Mouse (Mus musculus) right cerebral cortex, postnatal 36 days (tissue): ENCODE data around the gene Itsn1.

Experiments used
- DNase-seq, 2 experiments: peaks; one replicate each; pipeline ENCODE4 v3.0.0; 2022; ENCODE audit warnings: low spot score in 2 of 2, mixed read lengths in 1 of 2

Itsn1 gene

GRCm38 (mm10) chr16:91729066-91729482 is at the start of gene Itsn1:
Itsn1 (plus strand) TSS chr16:91729281.
- peak; percentile 96 to 97 for DNase-seq

DNA sequence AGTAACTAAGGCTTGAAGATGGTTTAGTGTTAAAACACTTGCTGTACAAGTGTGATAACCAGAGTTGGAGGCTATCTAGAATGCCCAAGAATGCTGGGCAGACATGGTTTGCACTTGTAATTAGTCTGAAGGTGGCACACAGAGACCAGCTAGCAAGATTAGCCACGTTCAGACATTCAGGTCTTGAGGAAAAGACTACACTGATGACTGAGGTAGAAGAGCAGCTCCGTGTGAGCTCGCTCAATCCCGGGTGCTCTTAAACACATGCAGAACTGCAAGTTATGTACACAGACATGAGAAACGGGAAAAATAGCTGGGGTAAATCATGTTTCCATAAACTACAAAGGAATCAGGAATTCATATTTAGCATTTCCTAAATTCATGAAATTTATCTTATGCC is 48.4 kb upstream of the Itsn1 start:
- no peak for DNase-seq

- no peak for DNase-seq
Measured at GRCm38 (mm10) chr16:91685526-91685925, 43.6 kb upstream of the Itsn1 start.

GRCm38 (mm10) chr16:91686369-91686768 is 42.7 kb upstream of the Itsn1 start:
- no peak for DNase-seq

GRCm38 (mm10) chr16:91688023-91688618 is 41.0 kb upstream of the Itsn1 start:
- DNase-seq, result no peak

GRCm38 (mm10) chr16:91688619-91689334 is 40.3 kb upstream of the Itsn1 start, which contains the start of gene Donson:
Donson (minus strand) TSS chr16:91688770.
- peak; percentile 90 to 92 for DNase-seq

GRCm38 (mm10) chr16:91689791-91690190 is 39.3 kb upstream of the Itsn1 start:
- no peak for DNase-seq

- DNase-seq, result peak in 1 of 2 experiments; percentile 44
Measured at GRCm38 (mm10) chr16:91694455-91695084, 34.5 kb upstream of the Itsn1 start.

- no peak for DNase-seq
Measured at GRCm38 (mm10) chr16:91695108-91695755, 33.8 kb upstream of the Itsn1 start.

DNA sequence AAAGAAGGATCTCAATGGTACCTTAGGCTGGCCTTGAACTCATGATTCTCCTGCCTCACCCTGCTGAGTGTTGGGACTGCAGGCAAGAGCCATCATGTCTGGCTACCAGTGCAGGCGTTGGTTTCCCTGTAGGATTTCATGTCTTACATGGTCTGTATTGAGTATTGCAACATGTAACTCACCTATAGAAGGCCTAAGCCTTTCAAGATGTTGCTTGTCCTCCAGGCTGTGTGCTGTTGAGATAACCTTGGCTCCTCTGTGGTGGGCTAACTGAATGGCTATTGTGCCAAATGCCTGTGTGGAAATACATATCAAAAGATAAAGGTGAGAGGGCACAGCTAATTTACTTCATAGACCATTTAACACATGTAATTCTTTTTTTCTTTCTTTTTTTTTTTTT is 30.1 kb upstream of the Itsn1 start:
- no peak for DNase-seq

GRCm38 (mm10) chr16:91701908-91702307 is 27.2 kb upstream of the Itsn1 start:
- DNase-seq, result no peak

- DNase-seq, result no peak
Measured at GRCm38 (mm10) chr16:91702771-91703188, 26.3 kb upstream of the Itsn1 start.

DNA sequence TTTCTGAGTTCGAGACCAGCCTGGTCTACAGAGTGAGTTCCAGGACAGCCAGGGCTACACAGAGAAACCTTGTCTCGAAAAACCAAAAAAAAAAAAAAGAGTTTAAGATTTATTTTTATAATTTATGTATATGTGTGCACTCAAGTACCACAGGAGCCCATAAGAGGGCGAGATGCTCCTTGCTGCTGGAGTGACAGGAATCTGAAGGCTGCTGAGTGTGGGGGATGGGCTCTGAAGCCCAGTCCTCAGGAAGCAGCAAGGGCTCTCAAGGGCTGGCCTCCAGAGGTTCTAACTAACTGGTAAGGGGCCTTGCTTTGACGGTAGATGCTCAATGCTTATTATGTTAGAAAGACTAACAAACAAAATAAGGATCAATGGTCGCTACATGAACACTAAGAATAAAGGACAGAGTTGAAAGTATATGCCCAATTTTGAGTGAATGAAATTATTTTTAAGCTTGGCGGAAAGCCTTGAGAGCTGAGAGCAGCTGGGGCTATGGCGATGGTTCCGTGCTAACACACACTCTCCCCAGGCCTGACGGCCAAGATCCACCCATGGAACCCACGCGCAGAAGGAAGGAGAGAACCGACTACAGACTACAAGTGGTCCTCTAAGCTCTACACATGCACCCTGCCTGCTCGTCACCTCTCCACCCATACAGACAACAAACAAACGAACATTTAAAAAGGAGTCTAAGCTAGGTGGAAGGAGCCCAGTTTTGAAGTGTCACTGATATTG is 24.3 kb upstream of the Itsn1 start:
- peak in 1 of 2 experiments; percentile 38 for DNase-seq

GRCm38 (mm10) chr16:91710241-91710640 is 18.8 kb upstream of the Itsn1 start:
- no peak for DNase-seq

DNA sequence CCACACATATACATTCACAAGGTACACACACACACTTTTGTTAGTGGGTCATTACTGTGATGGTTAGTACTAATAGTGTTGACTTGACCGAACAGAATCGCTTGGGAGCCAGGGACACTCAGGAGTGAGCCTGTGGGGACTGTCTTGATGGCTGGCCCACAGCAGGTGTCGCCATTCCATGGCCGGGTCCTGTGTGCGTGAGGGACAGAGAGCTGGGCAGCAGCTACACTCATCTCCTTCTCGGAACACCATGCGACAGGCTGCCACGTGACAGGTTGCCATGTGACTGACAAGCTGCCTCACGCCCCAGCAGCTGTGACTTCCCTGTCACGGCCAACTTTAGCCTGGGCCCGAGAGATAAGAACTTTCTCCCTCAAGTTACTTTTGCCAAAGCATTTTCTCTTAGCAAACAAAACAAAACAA is 12.1 kb upstream of the Itsn1 start:
- DNase-seq, result no peak

DNA sequence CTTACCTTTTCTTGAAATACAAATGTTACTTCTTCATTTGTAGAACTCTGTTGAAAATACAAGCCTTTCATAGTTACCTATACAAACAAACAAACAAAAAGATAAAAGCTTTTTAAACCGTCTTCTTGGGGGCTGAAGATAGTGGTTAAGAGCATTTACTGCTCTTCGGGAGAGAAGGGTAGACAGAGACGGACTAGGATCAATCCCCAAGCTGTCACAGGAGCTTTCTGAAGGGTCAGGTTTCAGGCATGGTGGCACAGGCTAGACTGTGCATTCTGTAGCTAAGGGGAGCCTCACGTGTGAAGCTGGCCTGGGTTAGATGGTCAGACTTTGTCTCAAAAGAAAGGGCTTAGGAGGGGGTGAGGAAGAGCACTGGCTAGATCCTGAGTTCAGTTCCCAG is 11.7 kb upstream of the Itsn1 start:
- DNase-seq, result no peak

- no peak for DNase-seq
Measured at GRCm38 (mm10) chr16:91724247-91724646, 4.8 kb upstream of the Itsn1 start.

- DNase-seq, result no peak
Measured at GRCm38 (mm10) chr16:91727433-91727832, 1.6 kb upstream of the Itsn1 start.

DNA sequence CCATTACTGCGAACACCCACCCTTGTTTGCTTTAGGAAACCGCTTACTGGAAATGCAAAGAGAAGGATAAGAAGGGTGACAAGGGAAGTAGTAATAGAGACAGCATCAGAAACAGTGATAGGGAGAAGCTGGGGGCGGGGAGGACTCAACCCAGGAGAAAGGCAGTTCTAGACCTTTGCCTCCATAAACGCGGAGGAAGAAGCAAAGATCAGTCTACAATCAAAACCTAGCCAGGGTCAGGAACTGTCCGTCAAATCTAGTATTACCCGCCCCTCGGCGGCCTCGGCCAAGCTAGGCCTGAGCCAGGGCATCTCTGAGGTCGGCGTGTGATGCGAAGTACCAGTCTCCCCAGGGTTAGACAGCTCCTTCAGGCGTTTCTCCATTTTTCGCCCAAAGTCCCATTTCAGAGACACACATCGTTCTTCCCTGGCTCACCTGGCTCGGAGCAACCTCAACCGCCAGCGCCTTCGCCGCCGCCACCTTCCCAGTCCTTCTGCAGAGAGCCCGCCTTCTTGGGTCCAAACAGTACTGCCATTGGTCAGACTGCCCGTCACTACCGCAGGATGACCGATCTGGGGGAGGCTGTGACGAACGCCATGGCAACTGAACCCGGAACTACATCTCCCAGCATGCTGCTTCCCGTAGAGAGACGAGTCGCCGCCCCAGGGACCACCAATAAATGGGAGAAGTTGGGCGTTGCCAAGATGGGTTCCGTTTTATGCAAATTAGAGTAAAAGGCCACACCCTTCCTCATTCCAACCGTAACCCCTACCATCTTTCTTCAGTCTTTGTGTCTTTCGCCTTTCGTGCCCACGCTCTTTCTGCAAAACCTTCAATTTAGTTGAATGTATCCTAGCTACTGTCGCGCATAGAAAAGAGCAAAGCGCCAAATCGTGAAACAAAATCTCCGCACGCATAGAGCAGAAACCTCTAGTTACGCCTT is 687 bp upstream of the Itsn1 start, which contains the start of gene Cryzl1:
Cryzl1 (minus strand) TSS at position 853 of the 943 bp plus-strand sequence.
- DNase-seq, result peak; percentile 98 to 99

DNA sequence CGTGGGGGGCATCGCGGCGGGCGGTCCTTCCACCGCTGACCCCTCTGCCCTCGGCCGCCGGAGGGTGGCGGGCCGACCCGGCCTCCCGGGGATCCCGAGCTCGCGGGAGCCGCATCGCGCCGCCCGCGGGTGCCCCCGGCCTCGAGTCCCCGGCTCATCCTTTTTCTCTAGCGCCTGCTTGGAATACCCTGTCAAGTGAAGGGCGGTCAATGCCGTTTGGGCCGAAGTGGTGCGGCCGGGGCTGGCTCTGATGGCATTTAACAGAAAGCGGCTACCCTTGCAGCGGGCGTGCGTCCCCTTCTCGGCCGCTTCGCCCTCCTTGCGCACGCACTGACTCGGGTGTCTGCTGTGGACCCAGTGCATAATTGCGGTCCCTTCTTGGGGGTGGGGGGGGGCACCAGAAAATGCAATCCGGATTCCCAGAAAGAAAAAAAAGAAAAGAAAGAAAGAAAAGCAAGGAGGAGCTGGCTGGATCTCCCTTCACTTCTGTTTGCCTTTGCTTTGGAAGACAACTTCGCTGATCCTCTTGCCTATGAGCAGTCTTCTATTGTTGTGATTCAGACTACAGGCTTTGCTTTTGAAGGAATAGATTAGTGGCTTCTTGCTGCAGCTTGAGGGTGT is 850 bp downstream of the Itsn1 start:
- no peak for DNase-seq
